Mouse (Mus musculus) kidney, postnatal 4 days (tissue): ENCODE data around the gene Slc35f6.
A peak's percentile ranks its signal among the peaks of the same experiment; 100 is the strongest.

Experiments
- DNase-seq, 2 experiments: peaks; one replicate each; pipeline ENCODE4 v3.0.0; 2021; ENCODE audit warnings: mixed read lengths in 2 of 2

Gene Slc35f6

GRCm38 (mm10) chr5:30621844-30622176, 25.9 kb upstream of the Slc35f6 start:
- no peak for DNase-seq

- peak; percentile 53 to 66 for DNase-seq
Measured at GRCm38 (mm10) chr5:30622177-30622840, 25.4 kb upstream of the Slc35f6 start.

- peak; percentile 43 to 48 for DNase-seq
Measured at GRCm38 (mm10) chr5:30622841-30623185, 24.9 kb upstream of the Slc35f6 start.

- DNase-seq = no peak
Measured at GRCm38 (mm10) chr5:30623380-30623779, 24.4 kb upstream of the Slc35f6 start.

- DNase-seq = no peak
Measured at GRCm38 (mm10) chr5:30624311-30624710, 23.4 kb upstream of the Slc35f6 start.

- no peak for DNase-seq
Measured at GRCm38 (mm10) chr5:30624908-30625307, 22.8 kb upstream of the Slc35f6 start.

GRCm38 (mm10) chr5:30625379-30625778, 22.4 kb upstream of the Slc35f6 start:
- DNase-seq = no peak

GRCm38 (mm10) chr5:30626331-30627105, 21.2 kb upstream of the Slc35f6 start:
- DNase-seq = no peak

- no peak for DNase-seq
Measured at GRCm38 (mm10) chr5:30628511-30628910, 19.2 kb upstream of the Slc35f6 start.

GRCm38 (mm10) chr5:30630401-30630800, 17.3 kb upstream of the Slc35f6 start:
- DNase-seq = no peak

GRCm38 (mm10) chr5:30632134-30632533, 15.6 kb upstream of the Slc35f6 start:
- DNase-seq = no peak

- no peak for DNase-seq
Measured at GRCm38 (mm10) chr5:30636994-30637393, 10.7 kb upstream of the Slc35f6 start.

GRCm38 (mm10) chr5:30638041-30638440, 9.7 kb upstream of the Slc35f6 start:
- peak; percentile 87 to 90 for DNase-seq

- no peak for DNase-seq
Measured at GRCm38 (mm10) chr5:30643477-30644179, 4.1 kb upstream of the Slc35f6 start.

GRCm38 (mm10) chr5:30646036-30646435, 1.7 kb upstream of the Slc35f6 start:
- DNase-seq = peak; percentile 73 to 80

- no peak for DNase-seq
Measured at GRCm38 (mm10) chr5:30647396-30647795, 337 bp upstream of the Slc35f6 start.

GRCm38 (mm10) chr5:30649558-30649957, 1.8 kb downstream of the Slc35f6 start:
- no peak for DNase-seq

- no peak for DNase-seq
Measured at GRCm38 (mm10) chr5:30650756-30651155, 3.0 kb downstream of the Slc35f6 start.

GRCm38 (mm10) chr5:30651554-30651953, 3.8 kb downstream of the Slc35f6 start:
- no peak for DNase-seq

GRCm38 (mm10) chr5:30653246-30653645, 5.5 kb downstream of the Slc35f6 start:
- DNase-seq = no peak

GRCm38 (mm10) chr5:30655042-30655441, 7.3 kb downstream of the Slc35f6 start:
- no peak for DNase-seq

GRCm38 (mm10) chr5:30655526-30656195, 7.9 kb downstream of the Slc35f6 start:
- DNase-seq = no peak

- no peak for DNase-seq
Measured at GRCm38 (mm10) chr5:30659042-30659441, 11.3 kb downstream of the Slc35f6 start.
